ENCODE assay signal across 9 mouse cellular contexts in the genomic region with DNA sequence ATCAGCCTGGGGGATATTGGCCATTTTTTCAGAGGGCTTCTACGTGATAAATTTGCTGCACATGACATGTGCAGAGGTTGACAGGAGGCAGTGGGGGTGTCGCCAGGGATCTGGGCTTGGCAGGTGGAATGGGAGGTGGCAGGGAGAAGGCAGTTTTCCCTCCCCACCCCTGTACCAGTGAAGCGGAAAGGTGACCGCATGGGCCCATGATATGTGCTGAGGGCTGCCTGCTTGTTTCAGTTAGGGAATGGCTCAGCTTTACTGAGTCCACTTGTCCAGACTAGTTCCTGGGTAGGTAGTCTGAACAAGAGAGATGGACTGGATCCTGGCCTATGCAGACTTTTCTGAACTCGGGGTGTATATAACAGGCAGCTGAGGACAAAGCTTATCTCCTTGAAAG. TPM values are rescaled to one million over a fixed set of nuclear protein-coding genes. Genes with fewer than 3 reads are reported as not detected.
A peak's percentile ranks its signal among the peaks of the same experiment; 100 is the strongest.
DNase-seq lines count a peak whose midpoint lies in the region; ATAC-seq lines count a peak whose summit lies in the region.
"Had no signal": no experiment of that assay in that cellular context is flagged by ENCODE, and none has a peak within 500 bp of the region (broad histone marks: within the 10 kb centered on the region; RNA-seq: fewer than 3 reads in every experiment).

No protein-coding gene starts in this region.

- no peaks in the 10 kb centered on the region for H3K9me3 ChIP-seq in hindbrain, embryonic 10.5 days
- H3K9me3 ChIP-seq in hindbrain, embryonic 12.5 days (replicated peaks): no peaks in the 10 kb centered on the region
- H3K9me3 ChIP-seq in embryonic facial prominence, embryonic 15.5 days (replicated peaks): no peaks in the 10 kb centered on the region
- no peaks in the 10 kb centered on the region for H3K9me3 ChIP-seq in limb, embryonic 12.5 days
- H3K9me3 ChIP-seq: G1E had no signal

- H3K4me1 ChIP-seq in hindbrain, embryonic 10.5 days (replicated peaks): peaks cover 42% of the 10 kb centered on the region
- peaks cover 30% of the 10 kb centered on the region for H3K4me1 ChIP-seq in hindbrain, embryonic 12.5 days
- peaks cover 39% of the 10 kb centered on the region for H3K4me1 ChIP-seq in embryonic facial prominence, embryonic 15.5 days
- H3K4me1 ChIP-seq in limb, embryonic 12.5 days (replicated peaks): peaks cover 40% of the 10 kb centered on the region

- no peak overlapping the region for H3K4me3 ChIP-seq in hindbrain, embryonic 10.5 days
- H3K4me3 ChIP-seq in hindbrain, embryonic 12.5 days: no peak overlapping the region
- no peak overlapping the region for H3K4me3 ChIP-seq in embryonic facial prominence, embryonic 15.5 days (replicated peaks)
- no peak overlapping the region for H3K4me3 ChIP-seq in limb, embryonic 12.5 days (replicated peaks)

- no peaks in the 10 kb centered on the region for H3K36me3 ChIP-seq in hindbrain, embryonic 10.5 days
- H3K36me3 ChIP-seq in hindbrain, embryonic 12.5 days: peaks cover 11% of the 10 kb centered on the region
- H3K36me3 ChIP-seq in embryonic facial prominence, embryonic 15.5 days: no peaks in the 10 kb centered on the region
- no peaks in the 10 kb centered on the region for H3K36me3 ChIP-seq in limb, embryonic 12.5 days

- H3K27ac ChIP-seq in hindbrain, embryonic 10.5 days: peak overlapping the region; percentile 36; the same call in 1 of the 2 replicates
- H3K27ac ChIP-seq in hindbrain, embryonic 12.5 days: no peak overlapping the region
- peak overlapping the region; percentile 80; the same call in 1 of the 2 replicates for H3K27ac ChIP-seq in embryonic facial prominence, embryonic 15.5 days (replicated peaks)
- H3K27ac ChIP-seq in limb, embryonic 12.5 days: peak overlapping the region; percentile 82; the same call in 1 of the 2 replicates

- no peak for DNase-seq in hindbrain, embryonic 10.5 days (ENCODE audit: low spot score)
- DNase-seq in cerebellum, postnatal 14 days: peak; percentile 29 to 38
- DNase-seq in gastrocnemius, adult 18-20 months (ENCODE audit: low spot score): no peak

- H3K27me3 ChIP-seq in hindbrain, embryonic 10.5 days (ENCODE audit: insufficient read depth, poor library complexity, severe bottlenecking): no peaks in the 10 kb centered on the region
- H3K27me3 ChIP-seq in hindbrain, embryonic 12.5 days: no peaks in the 10 kb centered on the region
- H3K27me3 ChIP-seq in embryonic facial prominence, embryonic 15.5 days: no peaks in the 10 kb centered on the region
- H3K27me3 ChIP-seq in limb, embryonic 12.5 days: no peaks in the 10 kb centered on the region

- WGBS in hindbrain, embryonic 10.5 days: 83% methylated on average over 5 of the region's 5 CpGs
- WGBS in hindbrain, embryonic 12.5 days: 81% methylated on average over 5 of the region's 5 CpGs
- WGBS in embryonic facial prominence, embryonic 15.5 days: 83% methylated on average over 5 of the region's 5 CpGs
- 89% methylated on average over 5 of the region's 5 CpGs for WGBS in limb, embryonic 12.5 days

- H3K9ac ChIP-seq in hindbrain, embryonic 12.5 days: no peak overlapping the region
- no peak overlapping the region for H3K9ac ChIP-seq in embryonic facial prominence, embryonic 15.5 days
- no peak overlapping the region for H3K9ac ChIP-seq in limb, embryonic 12.5 days (replicated peaks)

- ATAC-seq in hindbrain, embryonic 12.5 days (ENCODE audit: low FRiP score): no peak
- no peak for ATAC-seq in embryonic facial prominence, embryonic 15.5 days (ENCODE audit: insufficient number of reproducible peaks, low FRiP score, low TSS enrichment, low read depth)
- ATAC-seq in limb, embryonic 12.5 days (ENCODE audit: insufficient number of reproducible peaks, insufficient read depth, low FRiP score, low TSS enrichment, low read depth): no peak
- no peak for ATAC-seq in CD4-positive, CD25-positive, alpha-beta regulatory T cell, adult 4 months

- no peak overlapping the region for H3K4me2 ChIP-seq in hindbrain, embryonic 12.5 days (replicated peaks)
- H3K4me2 ChIP-seq in embryonic facial prominence, embryonic 15.5 days (replicated peaks): no peak overlapping the region
- H3K4me2 ChIP-seq in limb, embryonic 12.5 days: no peak overlapping the region
- H3K4me2 ChIP-seq: liver, embryonic 11.5 days had no signal

RNA-seq across cellular contexts. Expression of gene Slc43a2, which starts 19.8 kb away (rescaled TPM):
- 5.2 and 7.1 TPM in 2 replicates for polyA plus RNA-seq in hindbrain, embryonic 10.5 days (2016; fragmentation: Nextera tagmentation; extraction: Ambion mirVana)
- 15.9 and 16.5 TPM in 2 replicates for polyA plus RNA-seq in hindbrain, embryonic 12.5 days (2016; fragmentation: Nextera tagmentation; extraction: Ambion mirVana)
- polyA plus RNA-seq in embryonic facial prominence, embryonic 15.5 days (2015; fragmentation: Nextera tagmentation; extraction: Ambion mirVana): 5.5 and 5.7 TPM in 2 replicates
- polyA plus RNA-seq in limb, embryonic 12.5 days (2016; fragmentation: Nextera tagmentation; extraction: Ambion mirVana): 3.7 and 4.2 TPM in 2 replicates
- 10 to 100 TPM; 17.3 to 27.2 TPM for polyA plus RNA-seq in CD4-positive, CD25-positive, alpha-beta regulatory T cell, adult 4 months (2017; shearing (Covaris generic))
- total RNA-seq in gastrocnemius, adult 18-20 months (2021): 10 to 100 TPM; 24.0 to 32.2 TPM

RNA-seq across cellular contexts. Expression of gene Pitpna, which starts 36.6 kb away (rescaled TPM):
- polyA plus RNA-seq in hindbrain, embryonic 10.5 days (2016; fragmentation: Nextera tagmentation; extraction: Ambion mirVana): 68.8 and 80.6 TPM in 2 replicates
- polyA plus RNA-seq in hindbrain, embryonic 12.5 days (2016; fragmentation: Nextera tagmentation; extraction: Ambion mirVana): 116 and 125 TPM in 2 replicates
- polyA plus RNA-seq in embryonic facial prominence, embryonic 15.5 days (2015; fragmentation: Nextera tagmentation; extraction: Ambion mirVana): 73.0 and 79.3 TPM in 2 replicates
- polyA plus RNA-seq in limb, embryonic 12.5 days (2016; fragmentation: Nextera tagmentation; extraction: Ambion mirVana): 80.8 and 89.5 TPM in 2 replicates
- 10 to 100 TPM; 22.1 to 42.5 TPM for polyA plus RNA-seq in CD4-positive, CD25-positive, alpha-beta regulatory T cell, adult 4 months (2017; shearing (Covaris generic))
- 100 to 1,000 TPM; 168 to 172 TPM for total RNA-seq in gastrocnemius, adult 18-20 months (2021)

RNA-seq across cellular contexts. Expression of gene Scarf1, which starts 38.0 kb away (rescaled TPM):
- 4.9 and 6.4 TPM in 2 replicates for polyA plus RNA-seq in hindbrain, embryonic 10.5 days (2016; fragmentation: Nextera tagmentation; extraction: Ambion mirVana)
- polyA plus RNA-seq in hindbrain, embryonic 12.5 days (2016; fragmentation: Nextera tagmentation; extraction: Ambion mirVana): 5.7 and 5.8 TPM in 2 replicates
- polyA plus RNA-seq in embryonic facial prominence, embryonic 15.5 days (2015; fragmentation: Nextera tagmentation; extraction: Ambion mirVana): 8.0 and 8.1 TPM in 2 replicates
- polyA plus RNA-seq in limb, embryonic 12.5 days (2016; fragmentation: Nextera tagmentation; extraction: Ambion mirVana): 5.4 and 6.0 TPM in 2 replicates
- under 1 TPM; 0.85 to 0.91 TPM for polyA plus RNA-seq in CD4-positive, CD25-positive, alpha-beta regulatory T cell, adult 4 months (2017; shearing (Covaris generic))
- 1 to 10 TPM; 2.4 to 3.3 TPM for total RNA-seq in gastrocnemius, adult 18-20 months (2021)

RNA-seq across cellular contexts. Expression of gene Rilp, which starts 41.4 kb away (rescaled TPM):
- polyA plus RNA-seq in hindbrain, embryonic 10.5 days (2016; fragmentation: Nextera tagmentation; extraction: Ambion mirVana): 0.35 and 0.65 TPM in 2 replicates
- polyA plus RNA-seq in hindbrain, embryonic 12.5 days (2016; fragmentation: Nextera tagmentation; extraction: Ambion mirVana): 0.68 and 0.75 TPM in 2 replicates
- 0.73 and 1.0 TPM in 2 replicates for polyA plus RNA-seq in embryonic facial prominence, embryonic 15.5 days (2015; fragmentation: Nextera tagmentation; extraction: Ambion mirVana)
- 0.26 and 0.67 TPM in 2 replicates for polyA plus RNA-seq in limb, embryonic 12.5 days (2016; fragmentation: Nextera tagmentation; extraction: Ambion mirVana)
- polyA plus RNA-seq in CD4-positive, CD25-positive, alpha-beta regulatory T cell, adult 4 months (2017; shearing (Covaris generic)): under 1 TPM in 1 of 2 experiments, not detected in 1; 0.56 TPM
- total RNA-seq in gastrocnemius, adult 18-20 months (2021): 10 to 100 TPM; 31.5 to 32.4 TPM

Comparison
In these comparisons a context has a peak if more than half of its experiments do, and no peak if none do; other contexts are left out.
1. DNase-seq: peak in cerebellum, postnatal 14 days (2 of 2); none in hindbrain, embryonic 10.5 days (single experiment) and gastrocnemius, adult 18-20 months (single experiment).